17 mouse cellular contexts compared by ENCODE assay signal in genomic region chr12:83141164-83141563, GRCm38 (mm10).
DNase-seq lines count a peak whose midpoint lies in the region; ATAC-seq and TF ChIP-seq lines count a peak whose summit lies in the region.
"Had no signal": no experiment of that assay in that cellular context is flagged by ENCODE, and none has a peak within 500 bp of the region (broad histone marks: within the 10 kb centered on the region; RNA-seq: fewer than 3 reads in every experiment).

No protein-coding gene starts in this region.

- peak overlapping the region; percentile 51 for H3K27ac ChIP-seq in bone marrow, adult 2 months (ENCODE audit: control insufficient read depth, insufficient read depth, low read depth, low read length, poor library complexity)
- peak overlapping the region; percentile 65 for H3K27ac ChIP-seq in liver, embryonic 12.5 days
- no peak overlapping the region for H3K27ac ChIP-seq in hindbrain, postnatal 0 days
- H3K27ac ChIP-seq: heart, adult 2 months; hindbrain, embryonic 14.5 days; limb, embryonic 10.5 days had no signal

- ATAC-seq in liver, embryonic 12.5 days = peak; percentile 79
- no peak for ATAC-seq in hindbrain, postnatal 0 days

- no peak for TF ChIP-seq CTCF in bone marrow, adult 2 months (IDR thresholded peaks at IDR 0.05; ENCODE audit: control insufficient read depth, insufficient read depth, low read length)
- no peak for TF ChIP-seq CTCF in hindbrain, postnatal 0 days (IDR thresholded peaks at IDR 0.05; ENCODE audit: low read depth)

- H3K4me1 ChIP-seq in bone marrow, adult 2 months (ENCODE audit: control insufficient read depth, insufficient read depth, low read length) = peaks cover 1% of the 10 kb centered on the region; the same call in 1 of the 2 replicates
- H3K4me1 ChIP-seq in liver, embryonic 12.5 days = peaks cover 41% of the 10 kb centered on the region
- H3K4me1 ChIP-seq in hindbrain, postnatal 0 days (ENCODE audit: insufficient read depth, low read length) = peaks cover 5% of the 10 kb centered on the region; the same call in 1 of the 2 replicates
- H3K4me1 ChIP-seq: limb, embryonic 10.5 days had no signal

- H3K4me3 ChIP-seq in bone marrow, adult 2 months (replicated peaks; ENCODE audit: control insufficient read depth, low read depth, low read length) = no peak overlapping the region
- H3K4me3 ChIP-seq in liver, embryonic 12.5 days = no peak overlapping the region
- H3K4me3 ChIP-seq in hindbrain, postnatal 0 days (ENCODE audit: low read length) = no peak overlapping the region
- H3K4me3 ChIP-seq: heart, adult 2 months; limb, embryonic 10.5 days had no signal

- DNase-seq in c-Kit-positive CD71-positive TER-119-negative erythroid progenitor cells, embryonic 14.5 days (ENCODE audit: low read depth) = peak; percentile 54
- peak; percentile 64 to 75 for DNase-seq in spleen, postnatal 10 days (ENCODE audit: low spot score in 2 of 2)
- DNase-seq in frontal cortex, adult 2 months (ENCODE audit: extremely low spot score in 1 of 2, low spot score in 1 of 2) = no peak
- no peak for DNase-seq in heart, postnatal 10 days
- no peak for DNase-seq in hindbrain, postnatal 0 days (ENCODE audit: low spot score)
- DNase-seq: cerebellum, adult 8-10 months; gastrocnemius, postnatal 14 days; heart, adult 2 months; kidney, adult 18-20 months; kidney, postnatal 14 days; lung, embryonic 14.5 days; thymus, adult 2 months had no signal

- peak overlapping the region; percentile 32; the same call in 1 of the 2 replicates for H3K4me2 ChIP-seq in liver, embryonic 12.5 days
- no peak overlapping the region for H3K4me2 ChIP-seq in hindbrain, postnatal 0 days (ENCODE audit: low read depth, low read length)
- H3K4me2 ChIP-seq: hindbrain, embryonic 14.5 days; lung, embryonic 14.5 days had no signal

- no peaks in the 10 kb centered on the region for H3K9me3 ChIP-seq in liver, embryonic 12.5 days (replicated peaks)
- H3K9me3 ChIP-seq in hindbrain, postnatal 0 days (ENCODE audit: low read length) = no peaks in the 10 kb centered on the region
- H3K9me3 ChIP-seq: G1E; limb, embryonic 10.5 days had no signal

- no peaks in the 10 kb centered on the region for H3K36me3 ChIP-seq in liver, embryonic 12.5 days
- H3K36me3 ChIP-seq in hindbrain, postnatal 0 days (ENCODE audit: insufficient read depth, low read length) = no peaks in the 10 kb centered on the region
- H3K36me3 ChIP-seq: G1E; limb, embryonic 10.5 days had no signal

- WGBS in bone marrow, adult 2 months = 18% methylated on average over 2 of the region's 2 CpGs
- 27% methylated on average over 2 of the region's 2 CpGs for WGBS in liver, embryonic 12.5 days (ENCODE audit: insufficient replicate concordance)
- WGBS in hindbrain, postnatal 0 days = 45% methylated on average over 2 of the region's 2 CpGs

- H3K9ac ChIP-seq in liver, embryonic 12.5 days = 0 out of 2 replicates have a peak overlapping the region, but pooled peaks have one; percentile 15
- H3K9ac ChIP-seq in hindbrain, postnatal 0 days (replicated peaks; ENCODE audit: low read length) = no peak overlapping the region
- H3K9ac ChIP-seq: hindbrain, embryonic 14.5 days; lung, embryonic 14.5 days had no signal

- TF ChIP-seq POLR2A in bone marrow, adult 2 months (IDR thresholded peaks at IDR 0.05; ENCODE audit: borderline replicate concordance, control insufficient read depth, low read depth, low read length) = no peak

- intact Hi-C loops in heart, postnatal 10 days (cut with DNase I) = no loop called here

- H3K27me3 ChIP-seq in liver, embryonic 12.5 days (replicated peaks) = peaks cover 16% of the 10 kb centered on the region; the same call in 1 of the 2 replicates
- H3K27me3 ChIP-seq in hindbrain, postnatal 0 days (ENCODE audit: insufficient read depth, low read length) = no peaks in the 10 kb centered on the region

Comparison
In these comparisons a context has a peak if more than half of its experiments do, and no peak if none do; other contexts are left out.
1. DNase-seq: peak in c-Kit-positive CD71-positive TER-119-negative erythroid progenitor cells, embryonic 14.5 days (single experiment) and spleen, postnatal 10 days (2 of 2); none in frontal cortex, adult 2 months (0 of 2), heart, postnatal 10 days (0 of 2) and hindbrain, postnatal 0 days (single experiment).